Mouse (Mus musculus): Measurements from ENCODE around the gene Shisal1. TPM values are rescaled to one million over a fixed set of nuclear protein-coding genes. Genes with fewer than 3 reads are reported as not detected.

Gene Shisal1
- polyA plus RNA-seq, 1 experiment from 2014 or later: 2.9 TPM

- Histone ChIP-seq H3K9ac (ENCODE audit: low read length) (no peak overlapping the region), H3K27me3 (ENCODE audit: control insufficient read depth, insufficient read depth, low read length) (no peaks in the 10 kb centered on the region; the same call in 1 of the 2 replicates), H3K4me1 (ENCODE audit: control insufficient read depth, insufficient read depth, low read length) (0 out of 2 replicates have a peak, but pooled peaks cover 3% of the 10 kb centered on the region), H3K36me3 (ENCODE audit: control insufficient read depth, insufficient read depth, low read length) (no peaks in the 10 kb centered on the region), H3K27ac (ENCODE audit: low read length) (no peak overlapping the region), H3K4me3 (replicated peaks; ENCODE audit: low read length) (no peak overlapping the region), H3K4me2 (ENCODE audit: low read depth, low read length) (no peak overlapping the region), H3K9me3 (replicated peaks; ENCODE audit: control insufficient read depth, low read length) (0 out of 2 replicates have a peak, but pooled peaks cover 3% of the 10 kb centered on the region)
- ATAC-seq (ENCODE audit: insufficient read depth, low FRiP score): no peak
- 57% methylated on average over 14 of the region's 14 CpGs for WGBS
These were observed 51.4 kb downstream of the Shisal1 start for GRCm38 (mm10) chr15:84395341-84396067.

GRCm38 (mm10) chr15:84393341-84393740 is 53.6 kb downstream of the Shisal1 start:
- H3K36me3 ChIP-seq (ENCODE audit: control insufficient read depth, insufficient read depth, low read length): no peaks in the 10 kb centered on the region
- 0 out of 2 replicates have a peak, but pooled peaks cover 3% of the 10 kb centered on the region for H3K4me1 ChIP-seq (ENCODE audit: control insufficient read depth, insufficient read depth, low read length)
- no peak overlapping the region for H3K27ac ChIP-seq (ENCODE audit: low read length)
- ATAC-seq (ENCODE audit: insufficient read depth, low FRiP score): no peak
- H3K9ac ChIP-seq (ENCODE audit: low read length): no peak overlapping the region
- no peak overlapping the region for H3K4me2 ChIP-seq (ENCODE audit: low read depth, low read length)
- no peak overlapping the region for H3K4me3 ChIP-seq (replicated peaks; ENCODE audit: low read length)
- WGBS: 46% methylated on average over 6 of the region's 6 CpGs
- H3K27me3 ChIP-seq (ENCODE audit: control insufficient read depth, insufficient read depth, low read length): no peaks in the 10 kb centered on the region; the same call in 1 of the 2 replicates
- 0 out of 2 replicates have a peak, but pooled peaks cover 3% of the 10 kb centered on the region for H3K9me3 ChIP-seq (replicated peaks; ENCODE audit: control insufficient read depth, low read length)

- Histone ChIP-seq H3K4me2 (ENCODE audit: low read depth, low read length) (no peak overlapping the region), H3K9me3 (replicated peaks; ENCODE audit: control insufficient read depth, low read length) (peaks cover 4% of the 10 kb centered on the region; the same call in 1 of the 2 replicates), H3K27ac (ENCODE audit: low read length) (no peak overlapping the region), H3K4me1 (ENCODE audit: control insufficient read depth, insufficient read depth, low read length) (0 out of 2 replicates have a peak, but pooled peaks cover 3% of the 10 kb centered on the region), H3K36me3 (ENCODE audit: control insufficient read depth, insufficient read depth, low read length) (no peaks in the 10 kb centered on the region), H3K27me3 (ENCODE audit: control insufficient read depth, insufficient read depth, low read length) (no peaks in the 10 kb centered on the region), H3K9ac (ENCODE audit: low read length) (no peak overlapping the region), H3K4me3 (replicated peaks; ENCODE audit: low read length) (no peak overlapping the region)
- 61% methylated on average over 5 of the region's 5 CpGs for WGBS
- ATAC-seq (ENCODE audit: insufficient read depth, low FRiP score): no peak
These were observed 54.1 kb downstream of the Shisal1 start for GRCm38 (mm10) chr15:84392840-84393239.

GRCm38 (mm10) chr15:84392131-84392530 is 54.8 kb downstream of the Shisal1 start:
- ATAC-seq (ENCODE audit: insufficient read depth, low FRiP score): no peak
- no peak overlapping the region for H3K4me3 ChIP-seq (replicated peaks; ENCODE audit: low read length)
- WGBS: 87% methylated on average over 4 of the region's 4 CpGs

GRCm38 (mm10) chr15:84388698-84389131 is 58.2 kb downstream of the Shisal1 start:
- WGBS: 80% methylated on average over 8 of the region's 8 CpGs
- Histone ChIP-seq H3K9ac (ENCODE audit: low read length) (no peak overlapping the region), H3K27ac (ENCODE audit: low read length) (no peak overlapping the region), H3K4me2 (ENCODE audit: low read depth, low read length) (no peak overlapping the region), H3K4me3 (replicated peaks; ENCODE audit: low read length) (no peak overlapping the region), H3K9me3 (replicated peaks; ENCODE audit: control insufficient read depth, low read length) (peaks cover 13% of the 10 kb centered on the region), H3K4me1 (ENCODE audit: control insufficient read depth, insufficient read depth, low read length) (0 out of 2 replicates have a peak, but pooled peaks cover 3% of the 10 kb centered on the region), H3K36me3 (ENCODE audit: control insufficient read depth, insufficient read depth, low read length) (no peaks in the 10 kb centered on the region), H3K27me3 (ENCODE audit: control insufficient read depth, insufficient read depth, low read length) (no peaks in the 10 kb centered on the region)
- no peak for ATAC-seq (ENCODE audit: insufficient read depth, low FRiP score)

More at GRCm38 (mm10) chr15:84392131-84392530, 54.8 kb downstream of the Shisal1 start:
- no peaks in the 10 kb centered on the region for H3K27me3 ChIP-seq (ENCODE audit: control insufficient read depth, insufficient read depth, low read length)
- no peaks in the 10 kb centered on the region for H3K36me3 ChIP-seq (ENCODE audit: control insufficient read depth, insufficient read depth, low read length)
- peaks cover 11% of the 10 kb centered on the region for H3K9me3 ChIP-seq (replicated peaks; ENCODE audit: control insufficient read depth, low read length)
- no peak overlapping the region for H3K27ac ChIP-seq (ENCODE audit: low read length)
- H3K4me2 ChIP-seq (ENCODE audit: low read depth, low read length): no peak overlapping the region
- no peak overlapping the region for H3K9ac ChIP-seq (ENCODE audit: low read length)
- 0 out of 2 replicates have a peak, but pooled peaks cover 3% of the 10 kb centered on the region for H3K4me1 ChIP-seq (ENCODE audit: control insufficient read depth, insufficient read depth, low read length)

GRCm38 (mm10) chr15:84385995-84386565 is 60.8 kb downstream of the Shisal1 start:
- no peak for ATAC-seq (ENCODE audit: insufficient read depth, low FRiP score)
- no peaks in the 10 kb centered on the region for H3K36me3 ChIP-seq (ENCODE audit: control insufficient read depth, insufficient read depth, low read length)

GRCm38 (mm10) chr15:84384066-84384465 is 62.8 kb downstream of the Shisal1 start:
- 86% methylated on average over 9 of the region's 9 CpGs for WGBS
- H3K27me3 ChIP-seq (ENCODE audit: control insufficient read depth, insufficient read depth, low read length): no peaks in the 10 kb centered on the region
- H3K4me3 ChIP-seq (replicated peaks; ENCODE audit: low read length): no peak overlapping the region
- H3K4me1 ChIP-seq (ENCODE audit: control insufficient read depth, insufficient read depth, low read length): peaks cover 7% of the 10 kb centered on the region
- no peak overlapping the region for H3K9ac ChIP-seq (ENCODE audit: low read length)
- H3K27ac ChIP-seq (ENCODE audit: low read length): no peak overlapping the region
- H3K36me3 ChIP-seq (ENCODE audit: control insufficient read depth, insufficient read depth, low read length): no peaks in the 10 kb centered on the region
- H3K4me2 ChIP-seq (ENCODE audit: low read depth, low read length): no peak overlapping the region
- no peak for ATAC-seq (ENCODE audit: insufficient read depth, low FRiP score)
- H3K9me3 ChIP-seq (replicated peaks; ENCODE audit: control insufficient read depth, low read length): peaks cover 9% of the 10 kb centered on the region

More at GRCm38 (mm10) chr15:84385995-84386565, 60.8 kb downstream of the Shisal1 start:
- WGBS: 84% methylated on average over 8 of the region's 8 CpGs
- Histone ChIP-seq H3K9me3 (replicated peaks; ENCODE audit: control insufficient read depth, low read length) (peaks cover 10% of the 10 kb centered on the region), H3K4me1 (ENCODE audit: control insufficient read depth, insufficient read depth, low read length) (no peaks in the 10 kb centered on the region), H3K27me3 (ENCODE audit: control insufficient read depth, insufficient read depth, low read length) (no peaks in the 10 kb centered on the region), H3K27ac (ENCODE audit: low read length) (no peak overlapping the region), H3K9ac (ENCODE audit: low read length) (no peak overlapping the region), H3K4me2 (ENCODE audit: low read depth, low read length) (no peak overlapping the region), H3K4me3 (replicated peaks; ENCODE audit: low read length) (no peak overlapping the region)

- peaks cover 4% of the 10 kb centered on the region; the same call in 1 of the 2 replicates for H3K9me3 ChIP-seq (replicated peaks; ENCODE audit: control insufficient read depth, low read length)
- no peaks in the 10 kb centered on the region for H3K36me3 ChIP-seq (ENCODE audit: control insufficient read depth, insufficient read depth, low read length)
- H3K4me2 ChIP-seq (ENCODE audit: low read depth, low read length): no peak overlapping the region
- H3K4me3 ChIP-seq (replicated peaks; ENCODE audit: low read length): no peak overlapping the region
- no peak overlapping the region for H3K27ac ChIP-seq (ENCODE audit: low read length)
- H3K9ac ChIP-seq (ENCODE audit: low read length): no peak overlapping the region
- H3K4me1 ChIP-seq (ENCODE audit: control insufficient read depth, insufficient read depth, low read length): peaks cover 7% of the 10 kb centered on the region
- 43% methylated on average over 10 of the region's 10 CpGs for WGBS
- ATAC-seq (ENCODE audit: insufficient read depth, low FRiP score): peak; percentile 70; the same call in 1 of the 2 replicates
- H3K27me3 ChIP-seq (ENCODE audit: control insufficient read depth, insufficient read depth, low read length): no peaks in the 10 kb centered on the region
These were observed 66.7 kb downstream of the Shisal1 start for GRCm38 (mm10) chr15:84380181-84380580.

GRCm38 (mm10) chr15:84378734-84379133 is 68.2 kb downstream of the Shisal1 start:
- H3K36me3 ChIP-seq (ENCODE audit: control insufficient read depth, insufficient read depth, low read length): no peaks in the 10 kb centered on the region
- no peak overlapping the region for H3K4me2 ChIP-seq (ENCODE audit: low read depth, low read length)
- peaks cover 7% of the 10 kb centered on the region for H3K4me1 ChIP-seq (ENCODE audit: control insufficient read depth, insufficient read depth, low read length)
- no peak overlapping the region for H3K9ac ChIP-seq (ENCODE audit: low read length)
- WGBS: 83% methylated on average over 9 of the region's 9 CpGs
- no peak for ATAC-seq (ENCODE audit: insufficient read depth, low FRiP score)
- no peak overlapping the region for H3K27ac ChIP-seq (ENCODE audit: low read length)
- no peak overlapping the region for H3K4me3 ChIP-seq (replicated peaks; ENCODE audit: low read length)
- no peaks in the 10 kb centered on the region for H3K27me3 ChIP-seq (ENCODE audit: control insufficient read depth, insufficient read depth, low read length)
- H3K9me3 ChIP-seq (replicated peaks; ENCODE audit: control insufficient read depth, low read length): peaks cover 9% of the 10 kb centered on the region; the same call in 1 of the 2 replicates

Measured in stomach, embryonic 16.5 days (tissue).